Mouse (Mus musculus) left cerebral cortex, postnatal 14 days (tissue): ENCODE data around the gene Prkra. TPM values are rescaled to one million over a fixed set of nuclear protein-coding genes. Genes with fewer than 3 reads are reported as not detected.
"Not testable (repeated sequence)": the region's sequence is repeated elsewhere in the genome, so short reads cannot be mapped to it uniquely, and the experiment has no call there.

ENCODE experiments used
- DNase-seq, 2 experiments: peaks; one replicate each; pipeline ENCODE4 v3.0.0; 2021 to 2022; ENCODE audit warnings: low spot score in 2 of 2, mixed read lengths in 1 of 2
- intact Hi-C: fragments of 180-260 bp; cut with DNase I; formaldehyde crosslinking; loops from one replicate; pipeline ENCODE4 v1.15.1; 2025
- total RNA-seq, 2 experiments: library from RNA; stranded (reverse); gene quantifications; 2 replicates each; pipeline ENCODE4 v1.2.3; 2021

Prkra gene
- total RNA-seq, 2 experiments from 2014 or later: 14.6 to 18.8 TPM

DNA sequence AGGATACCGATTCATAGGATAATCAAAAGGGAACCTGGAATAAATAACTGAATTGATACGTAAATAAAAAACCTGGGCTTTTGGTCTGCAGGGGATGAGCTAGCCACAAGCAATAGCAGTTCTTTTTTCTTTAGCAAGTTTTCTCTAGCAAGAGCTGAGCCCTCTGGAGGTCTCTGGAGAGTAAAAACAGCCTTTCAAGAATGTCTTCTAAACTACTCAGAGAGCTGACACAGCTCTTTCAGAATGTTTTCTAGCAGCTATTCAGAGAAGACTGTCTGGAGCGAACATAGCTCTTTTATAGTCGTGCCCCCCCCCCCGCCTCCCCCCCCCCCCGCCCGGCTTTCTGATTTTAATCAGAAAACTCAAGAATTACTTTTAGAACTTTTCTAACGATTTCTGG lies 11.6 kb upstream of the Prkra start:
- no peak for DNase-seq
- intact Hi-C loops: no loop called here

DNA sequence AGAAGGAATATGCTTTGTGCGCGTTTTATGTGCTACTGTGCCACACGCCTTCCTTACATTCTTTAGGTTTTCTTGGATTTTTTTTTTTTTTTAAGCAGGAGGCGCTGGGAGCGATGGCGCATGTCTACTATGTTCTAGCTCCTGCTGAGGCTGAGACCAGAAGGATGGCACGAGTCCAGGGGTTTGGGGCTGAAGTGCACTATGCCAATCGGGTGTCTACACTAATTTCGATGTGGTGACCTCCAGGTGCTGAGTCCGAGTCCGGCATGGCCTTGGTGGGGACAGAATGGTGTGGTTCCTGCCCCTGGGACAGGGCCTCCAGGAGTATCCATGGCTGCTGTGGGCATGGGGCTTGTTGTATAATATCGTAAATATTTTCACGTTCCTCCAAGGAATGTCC lies 10.7 kb upstream of the Prkra start:
- no peak for DNase-seq
- intact Hi-C loops: no loop called here

GRCm38 (mm10) chr2:76655982-76656381 lies 8.2 kb upstream of the Prkra start:
- DNase-seq: no peak
- intact Hi-C loops: no loop called here

DNA sequence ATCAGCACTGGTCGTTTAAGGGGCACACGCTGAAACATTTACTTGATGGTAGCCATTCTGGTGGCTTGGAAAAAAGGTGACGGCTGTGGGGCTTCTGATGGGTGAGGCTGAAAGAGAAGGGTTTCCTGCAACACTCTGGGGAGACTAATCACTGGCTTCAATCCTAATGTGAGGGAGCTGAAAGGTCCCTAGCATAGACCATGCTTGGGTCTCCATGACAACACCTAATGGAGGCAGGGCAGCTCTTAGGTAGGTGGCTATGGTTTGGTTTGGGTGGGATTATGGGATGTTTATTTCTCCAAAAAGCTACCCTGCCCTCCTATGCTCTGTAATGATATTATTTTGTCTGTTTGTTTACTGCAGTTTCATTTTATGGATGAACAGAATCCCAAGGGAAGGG lies 7.6 kb upstream of the Prkra start:
- DNase-seq: no peak
- intact Hi-C loops: no loop called here

DNA sequence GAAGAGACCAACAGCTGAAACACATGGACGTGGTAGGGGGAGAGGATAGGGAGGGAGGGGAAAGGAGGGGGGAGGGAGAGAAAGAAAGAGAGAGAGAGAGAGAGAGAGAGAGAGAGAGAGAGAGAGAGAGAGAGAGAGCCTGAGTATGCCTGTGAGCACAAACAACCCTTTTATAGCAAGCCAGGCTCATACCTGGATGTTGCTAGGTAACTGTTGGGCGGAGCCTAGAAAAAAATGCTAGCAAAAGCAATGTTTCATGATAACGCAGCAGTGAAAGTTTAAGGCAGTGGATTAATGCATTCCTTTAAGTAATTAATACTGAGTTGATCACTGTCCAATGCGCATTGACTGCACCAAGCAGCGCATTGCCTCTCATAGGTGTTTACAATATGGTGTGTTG lies 6.8 kb upstream of the Prkra start:
- no peak for DNase-seq
- intact Hi-C loops: no loop called here

DNA sequence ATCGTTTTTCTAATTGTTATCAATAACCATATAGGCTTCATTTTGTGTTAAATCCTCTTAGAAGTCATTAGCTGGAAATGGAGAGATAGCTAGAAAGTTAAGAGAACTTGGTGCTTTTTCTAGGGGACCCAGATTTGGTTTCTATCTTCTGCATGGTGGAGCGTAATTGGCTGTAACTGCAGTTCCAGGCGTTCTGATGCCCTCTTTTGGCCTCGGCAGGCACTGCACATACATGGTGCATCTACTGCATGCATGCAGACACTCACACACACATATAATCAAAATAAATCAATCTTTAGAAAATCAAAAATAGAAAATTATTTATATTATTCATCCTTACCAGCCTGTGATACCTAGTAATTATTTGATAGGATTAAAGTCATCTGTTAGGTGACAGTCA lies 5.3 kb upstream of the Prkra start:
- DNase-seq: no peak
- intact Hi-C loops: no loop called here

DNA sequence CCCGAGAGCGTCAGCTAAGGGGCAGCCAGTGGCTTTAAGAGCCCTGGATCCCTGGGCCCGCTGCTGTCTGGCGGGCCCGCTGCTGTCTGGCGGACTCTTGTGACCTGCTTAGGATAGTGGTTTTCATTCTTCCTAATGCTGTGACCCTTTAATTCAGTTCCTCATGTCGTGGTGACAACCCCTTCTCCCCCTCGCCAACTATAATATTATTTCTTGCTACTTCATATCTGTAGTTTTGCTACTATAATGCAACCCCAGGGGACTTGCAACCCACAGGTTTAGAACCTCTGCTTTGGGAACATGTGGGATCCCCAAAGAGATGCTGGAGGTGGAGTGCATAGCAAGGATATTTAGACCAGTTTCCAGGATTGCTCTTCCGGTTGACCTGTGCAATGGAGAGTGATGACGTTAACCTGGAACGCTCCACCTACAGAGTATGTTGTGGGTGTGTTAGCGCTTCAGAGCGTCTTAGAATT lies 889 bp upstream of the Prkra start:
- no peak for DNase-seq
- intact Hi-C loops: no loop called here

DNA sequence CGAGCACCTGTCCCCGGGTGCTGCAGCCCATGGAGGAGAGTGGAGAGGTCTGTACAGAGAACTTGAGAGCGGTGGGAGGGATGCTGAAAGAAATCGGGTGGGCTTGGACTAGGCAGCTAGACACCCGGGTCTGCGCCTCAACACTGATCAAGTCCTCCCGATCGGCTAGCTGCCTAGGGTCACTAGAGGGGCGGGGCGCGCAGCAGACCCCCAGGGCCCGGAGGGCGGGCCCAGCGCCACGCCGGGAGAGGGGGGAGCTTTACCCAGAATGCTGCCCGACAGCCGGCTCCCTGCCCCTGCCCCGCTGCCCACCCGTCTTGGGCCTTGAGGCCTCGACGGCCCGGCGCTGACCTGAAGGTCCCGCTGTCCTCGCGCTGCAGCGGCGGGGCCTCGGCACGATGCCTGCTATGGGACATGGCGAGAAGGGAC lies 360 bp downstream of the Prkra start:
- intact Hi-C loops: no loop called here
- DNase-seq: peak in 1 of 2 experiments; percentile 12

DNA sequence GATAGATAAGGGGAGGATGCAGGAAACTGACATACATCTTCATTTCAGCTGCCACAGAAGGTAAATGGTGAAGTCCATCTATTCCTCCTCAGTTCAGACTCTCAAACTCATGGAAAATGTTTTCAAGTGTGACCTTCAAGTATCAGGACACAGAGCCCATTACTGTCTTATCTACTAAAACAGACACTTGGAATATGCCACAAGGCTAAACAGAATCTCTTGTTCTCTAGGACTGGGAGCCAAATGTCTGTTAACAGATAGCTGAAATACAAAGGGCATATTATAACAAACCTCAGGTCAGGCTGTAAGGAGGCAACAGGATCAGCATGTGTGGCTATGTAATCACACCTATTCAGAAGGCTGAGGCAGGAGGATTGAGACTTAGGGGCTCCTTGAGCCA lies 4.0 kb downstream of the Prkra start:
- intact Hi-C loops: no loop called here
- no peak for DNase-seq

DNA sequence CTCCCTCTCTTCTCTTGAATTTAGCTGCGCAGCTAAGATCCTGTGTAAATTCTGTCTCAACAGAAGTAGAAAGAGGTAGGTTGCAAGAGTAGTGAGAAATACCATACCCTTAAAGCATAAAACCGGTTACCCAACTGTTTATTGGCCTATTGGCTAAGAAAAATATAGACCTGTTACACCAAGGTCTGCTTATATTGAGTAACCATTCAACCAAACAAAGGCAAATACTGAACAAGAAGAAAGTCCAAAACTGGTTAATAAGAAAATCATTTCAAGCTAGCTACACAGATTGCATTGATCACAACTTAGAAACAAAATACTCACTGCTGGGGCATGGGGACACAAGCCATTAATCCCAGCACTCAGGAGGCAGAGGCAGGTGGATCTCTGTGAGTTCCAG lies 8.2 kb downstream of the Prkra start:
- DNase-seq: no peak

GRCm38 (mm10) chr2:76631600-76631999 lies 16.2 kb downstream of the Prkra start:
- intact Hi-C loops: no loop called here
- no peak for DNase-seq

More for the DNA sequence above, 8.2 kb downstream of the Prkra start:
- intact Hi-C loops: no loop called here

DNA sequence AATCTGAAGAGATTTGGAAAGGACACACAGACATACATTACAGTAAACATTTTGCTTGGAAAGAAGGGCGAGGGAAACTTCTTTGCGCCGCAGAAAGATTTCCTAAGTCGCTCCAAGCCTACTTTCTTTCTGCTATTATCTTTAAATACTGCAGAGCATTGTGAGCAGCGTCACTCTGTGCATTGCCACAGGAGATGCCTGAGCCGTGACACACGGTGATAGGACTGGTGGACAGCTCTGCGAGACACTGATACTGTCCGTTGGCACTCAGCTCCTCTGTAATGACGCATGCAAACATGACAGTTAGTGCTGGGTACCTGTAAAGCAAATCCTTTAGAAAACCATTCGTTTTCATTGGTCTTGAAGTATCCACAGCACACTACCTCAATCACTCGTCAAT lies 17.5 kb downstream of the Prkra start:
- DNase-seq: no peak
- intact Hi-C loops: no loop called here

DNA sequence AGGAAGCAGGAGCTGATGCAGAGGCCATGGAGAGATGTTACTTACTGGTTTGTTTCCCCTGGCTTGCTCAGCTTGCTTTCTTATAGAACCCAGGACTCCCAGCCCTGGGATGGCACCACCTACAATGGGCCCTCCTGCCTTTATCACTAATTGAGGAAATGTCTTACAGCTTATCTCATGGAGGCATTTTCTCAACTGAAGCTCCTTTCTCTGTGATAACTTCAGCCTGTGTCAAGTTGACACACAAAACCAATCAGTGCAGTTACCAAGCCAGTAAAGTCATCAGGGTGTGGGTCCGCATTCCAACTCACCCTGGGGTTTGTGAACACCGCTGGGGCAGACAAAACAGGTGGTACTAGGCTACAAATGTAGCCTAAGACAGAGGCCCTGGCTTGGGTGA lies 25.5 kb downstream of the Prkra start:
- intact Hi-C loops, DNase-seq: not testable (repeated sequence)

- DNase-seq: no peak
- intact Hi-C loops: no loop called here
These were observed 26.1 kb downstream of the Prkra start for GRCm38 (mm10) chr2:76621724-76622123.

DNA sequence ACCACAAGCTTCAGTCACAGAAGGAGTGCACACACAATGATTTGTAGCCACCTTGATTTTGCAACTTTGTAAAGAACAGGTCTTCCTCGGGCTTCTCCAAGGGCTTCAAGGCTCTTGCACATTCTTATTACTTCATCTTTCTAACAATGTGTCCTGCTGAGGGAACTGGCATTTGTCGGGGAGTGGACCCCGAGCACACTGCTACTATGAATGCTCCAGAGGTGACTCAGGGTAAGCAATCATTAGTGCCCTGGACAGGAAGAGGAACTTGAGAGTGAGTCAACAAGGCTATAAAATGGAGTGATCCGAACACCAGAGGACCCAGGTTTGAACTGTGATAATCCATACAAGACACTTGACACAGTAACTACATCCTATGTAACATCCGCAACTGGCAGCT lies 27.6 kb downstream of the Prkra start:
- no peak for DNase-seq
- intact Hi-C loops: no loop called here

GRCm38 (mm10) chr2:76618078-76618477 lies 29.7 kb downstream of the Prkra start:
- intact Hi-C loops: loop anchor here (1.0 kb wide), 1 partner anchor 249 kb away; the partner anchor contains the start of gene Rbm45
- DNase-seq: peak; percentile 41 to 67

- intact Hi-C loops: no loop called here
- no peak for DNase-seq
These were observed 35.8 kb downstream of the Prkra start for GRCm38 (mm10) chr2:76611996-76612395.

DNA sequence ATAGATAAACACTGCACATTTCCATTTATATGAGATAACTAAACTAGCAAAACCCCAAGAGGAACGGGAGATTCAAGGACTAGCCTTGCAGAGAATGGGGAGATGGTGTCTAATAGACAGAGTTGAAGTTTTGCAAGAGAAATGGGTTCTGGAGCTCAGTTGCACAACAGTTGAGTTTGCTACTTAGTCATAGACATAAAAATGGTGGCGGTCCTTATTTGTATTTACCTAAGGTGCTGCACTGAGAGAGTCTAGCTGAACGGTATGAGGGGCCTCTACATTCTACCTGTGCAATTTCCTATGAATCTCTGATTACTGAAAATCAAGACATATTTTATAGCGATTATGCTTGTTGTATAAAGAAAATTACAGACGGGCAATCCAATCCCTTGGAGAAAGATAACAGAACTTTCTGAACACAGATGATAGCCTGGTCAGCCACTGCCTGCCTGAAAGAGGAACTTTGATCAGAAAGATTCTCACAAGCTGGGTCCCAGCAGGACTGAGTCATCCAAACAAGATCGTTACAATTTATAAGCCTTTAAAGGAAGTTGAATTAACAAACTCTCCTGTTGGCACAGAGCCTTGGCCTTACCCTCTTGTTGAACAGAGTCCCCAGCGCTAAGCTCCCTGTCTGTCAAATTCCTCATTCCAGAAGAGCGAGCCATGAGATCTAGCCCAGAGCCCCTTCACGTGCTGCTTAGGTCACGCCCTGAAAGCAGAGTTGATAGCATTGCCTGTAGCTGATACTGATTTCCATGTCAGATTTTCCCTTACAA lies 37.3 kb downstream of the Prkra start:
- intact Hi-C loops: no loop called here
- no peak for DNase-seq

GRCm38 (mm10) chr2:76606704-76607103 lies 41.1 kb downstream of the Prkra start:
- no peak for DNase-seq

GRCm38 (mm10) chr2:76602256-76602655 lies 45.6 kb downstream of the Prkra start:
- intact Hi-C loops: no loop called here
- DNase-seq: no peak

More at GRCm38 (mm10) chr2:76606704-76607103, 41.1 kb downstream of the Prkra start:
- intact Hi-C loops: no loop called here

- no peak for DNase-seq
- intact Hi-C loops: no loop called here
These were observed 48.6 kb downstream of the Prkra start for GRCm38 (mm10) chr2:76599214-76599613.
